Mouse (Mus musculus): Measurements from ENCODE around the gene Gm10665. TPM values are rescaled to one million over a fixed set of nuclear protein-coding genes. Genes with fewer than 3 reads are reported as not detected.
"Not testable (repeated sequence)": the region's sequence is repeated elsewhere in the genome, so short reads cannot be mapped to it uniquely, and the experiment has no call there.

Gm10665 gene
- not detected in 2 replicates for polyA plus RNA-seq (2012; rRNA removed)

DNA sequence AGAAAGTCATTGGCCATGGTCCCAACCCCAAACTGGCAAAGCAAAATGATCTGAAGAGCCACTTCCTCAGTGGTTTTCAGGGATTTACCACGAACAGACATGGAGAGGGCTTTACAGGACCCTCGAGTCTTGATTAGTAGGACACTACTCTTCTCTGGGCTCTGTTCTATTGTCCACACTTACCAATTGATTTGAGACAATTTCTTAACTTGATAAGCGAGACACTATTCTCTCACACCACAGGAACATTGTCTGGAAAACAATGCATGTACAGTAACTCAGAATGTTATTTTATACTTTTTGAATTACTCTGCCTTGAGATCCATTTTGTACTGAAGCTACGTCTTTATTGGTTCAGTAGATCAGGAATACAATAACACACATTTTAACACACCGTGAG, at the start of gene Gm10665:
Gene Gm10665, minus strand, starts transcription at position 101 of the 400 bp plus-strand sequence.
- not testable (repeated sequence) for H3K27ac ChIP-seq (ENCODE audit: insufficient read depth, low read length); DNase-seq; H3K4me1 ChIP-seq (ENCODE audit: control insufficient read depth, insufficient read depth, low read length); H3K27me3 ChIP-seq (ENCODE audit: control insufficient read depth, insufficient read depth, low read length); H3K4me3 ChIP-seq (replicated peaks; ENCODE audit: insufficient read depth, low read depth, low read length)
- no CpG with 5 or more reads among the region's 5 CpGs for WGBS

DNA sequence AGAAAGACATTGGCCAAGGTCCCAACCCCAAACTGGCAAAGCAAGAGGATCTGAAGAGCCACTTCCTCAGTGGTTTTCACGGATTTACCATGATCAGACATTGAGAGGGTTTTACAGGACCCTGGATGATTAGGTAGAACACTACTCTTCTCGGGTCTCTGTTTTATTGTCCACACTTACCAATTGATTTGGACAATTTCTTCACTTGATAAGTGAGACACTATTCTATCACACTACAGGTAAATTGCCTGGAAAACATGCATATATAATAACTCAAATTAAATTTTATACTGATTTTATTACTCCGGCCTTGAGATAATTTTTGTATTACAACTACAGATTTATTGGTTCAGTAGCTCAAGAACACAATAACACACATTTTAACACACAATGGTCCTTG, 35.7 kb upstream of the Gm10665 start, which contains the start of gene Vmn1r151:
Gene Vmn1r151, minus strand, starts transcription at position 101 of the 400 bp plus-strand sequence.
- not testable (repeated sequence) for H3K27me3 ChIP-seq (ENCODE audit: control insufficient read depth, insufficient read depth, low read length); H3K4me3 ChIP-seq (replicated peaks; ENCODE audit: insufficient read depth, low read depth, low read length); H3K27ac ChIP-seq (ENCODE audit: insufficient read depth, low read length); DNase-seq; H3K4me1 ChIP-seq (ENCODE audit: control insufficient read depth, insufficient read depth, low read length)
- 7% methylated on average over 2 of the region's 3 CpGs for WGBS

DNA sequence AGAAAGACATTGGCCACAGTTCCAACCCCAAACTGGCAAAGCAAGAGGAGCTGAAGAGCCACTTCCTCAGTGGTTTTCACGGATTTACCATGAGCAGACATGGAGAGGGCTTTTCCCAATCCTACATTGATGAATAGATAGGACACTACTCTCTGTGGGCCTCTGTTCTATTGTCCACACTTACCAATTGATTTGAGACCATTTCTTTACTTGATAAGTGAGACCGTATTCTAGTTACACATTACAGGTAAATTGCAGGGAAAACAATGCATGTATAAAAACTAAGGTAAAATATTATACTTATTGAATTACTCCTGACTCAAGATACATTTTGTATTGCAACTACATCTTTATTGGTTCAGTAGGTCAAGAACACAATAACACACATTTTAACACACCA, 25.7 kb downstream of the Gm10665 start, which contains the start of gene Vmn1r149:
Gene Vmn1r149, minus strand, starts transcription at position 101 of the 400 bp plus-strand sequence.
- not testable (repeated sequence) for H3K4me1 ChIP-seq (ENCODE audit: control insufficient read depth, insufficient read depth, low read length)
- WGBS, result no CpG with 5 or more reads among the region's 2 CpGs

DNA sequence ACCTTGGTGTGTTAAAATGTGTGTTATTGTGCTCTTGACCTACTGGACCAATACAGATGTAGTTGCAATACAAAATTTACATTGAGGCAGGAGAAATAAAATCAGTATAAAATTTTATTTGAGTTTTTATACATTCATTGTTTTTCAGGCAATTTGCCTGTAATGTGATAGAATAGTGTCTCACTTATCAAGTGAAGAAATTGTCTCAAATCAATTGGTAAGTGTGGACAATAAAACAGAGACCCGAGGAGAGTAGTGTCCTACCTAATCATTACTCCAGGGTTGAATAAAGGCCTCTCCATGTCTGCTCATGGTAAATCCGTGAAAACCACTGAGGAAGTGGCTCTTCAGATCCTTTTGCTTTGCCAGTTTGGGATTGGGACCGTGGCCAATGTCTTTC, 50.6 kb downstream of the Gm10665 start, which contains the start of gene Vmn1r148:
Gene Vmn1r148, plus strand, starts transcription at position 301 of the 400 bp plus-strand sequence.
- DNase-seq; H3K4me3 ChIP-seq (replicated peaks; ENCODE audit: insufficient read depth, low read depth, low read length); H3K27me3 ChIP-seq (ENCODE audit: control insufficient read depth, insufficient read depth, low read length); H3K27ac ChIP-seq (ENCODE audit: insufficient read depth, low read length); H3K4me1 ChIP-seq (ENCODE audit: control insufficient read depth, insufficient read depth, low read length): not testable (repeated sequence)
- no CpG with 5 or more reads among the region's 3 CpGs for WGBS

More for the DNA sequence above, 25.7 kb downstream of the Gm10665 start, which contains the start of gene Vmn1r149:
- H3K27me3 ChIP-seq (ENCODE audit: control insufficient read depth, insufficient read depth, low read length); H3K4me3 ChIP-seq (replicated peaks; ENCODE audit: insufficient read depth, low read depth, low read length); H3K27ac ChIP-seq (ENCODE audit: insufficient read depth, low read length); DNase-seq: not testable (repeated sequence)

Other genes starting within 250 kb of the Gm10665 start
- not detected in 2 replicates for gene Gm8453, start 234.6 kb downstream of the Gm10665 start, polyA plus RNA-seq (2012; rRNA removed)
- gene Gm4187, start 134.4 kb downstream of the Gm10665 start, polyA plus RNA-seq (2012; rRNA removed), result not detected in 2 replicates
- gene Gm8660, start 93.0 kb downstream of the Gm10665 start, polyA plus RNA-seq (2012; rRNA removed), result not detected in 2 replicates
- gene Vmn1r148, start 50.5 kb downstream of the Gm10665 start, polyA plus RNA-seq (2012; rRNA removed), result not detected in 2 replicates
- not detected in 2 replicates for gene Vmn1r149, start 25.8 kb downstream of the Gm10665 start, polyA plus RNA-seq (2012; rRNA removed)
- not detected in 2 replicates for gene Vmn1r151, start 35.6 kb upstream of the Gm10665 start, polyA plus RNA-seq (2012; rRNA removed)
- not detected in 2 replicates for gene Vmn1r152, start 58.9 kb upstream of the Gm10665 start, polyA plus RNA-seq (2012; rRNA removed)
- gene Gm8677, start 70.8 kb upstream of the Gm10665 start, polyA plus RNA-seq (2012; rRNA removed), result not detected in 2 replicates
- not detected in 2 replicates for gene Gm4201, start 101.3 kb upstream of the Gm10665 start, polyA plus RNA-seq (2012; rRNA removed)
- gene Gm4565, start 124.1 kb upstream of the Gm10665 start, polyA plus RNA-seq (2012; rRNA removed), result not detected in 2 replicates
- not detected in 2 replicates for gene Vmn1r155, start 193.9 kb upstream of the Gm10665 start, polyA plus RNA-seq (2012; rRNA removed)
- not detected in 2 replicates for gene Gm8693, start 228.2 kb upstream of the Gm10665 start, polyA plus RNA-seq (2012; rRNA removed)